Mouse (Mus musculus): ENCODE results near the gene Adamts1.

The Adamts1 gene

DNA sequence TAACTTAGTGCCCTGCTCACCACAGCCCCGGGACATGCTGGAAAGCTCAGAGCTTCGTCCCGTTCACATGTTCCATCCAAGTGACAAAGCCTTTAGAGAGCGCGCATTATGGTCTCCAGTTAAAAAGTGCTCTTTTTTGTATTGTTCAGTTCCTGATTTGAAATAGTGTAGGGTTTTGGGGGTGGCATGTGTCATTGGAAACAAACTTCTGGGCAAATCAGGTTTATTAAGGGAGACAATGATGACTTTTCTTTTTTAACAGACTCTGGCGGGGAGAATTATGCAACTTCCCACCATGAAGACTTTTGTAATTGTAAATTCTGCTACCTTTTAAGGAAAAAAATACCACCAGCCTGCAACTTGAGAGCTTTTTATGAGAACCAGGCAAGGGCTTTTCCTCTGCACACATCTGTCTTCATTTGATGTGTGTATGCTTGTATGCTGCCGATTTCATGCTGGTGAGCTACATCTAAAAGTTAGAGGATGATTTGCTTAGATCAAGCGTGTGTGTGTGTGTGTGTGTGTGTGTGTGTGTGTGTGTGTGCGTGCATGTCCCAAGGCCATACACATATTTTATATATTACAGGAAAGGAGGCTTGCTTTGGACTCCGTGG, 40.8 kb downstream of the Adamts1 start:
- no peak for DNase-seq

DNA sequence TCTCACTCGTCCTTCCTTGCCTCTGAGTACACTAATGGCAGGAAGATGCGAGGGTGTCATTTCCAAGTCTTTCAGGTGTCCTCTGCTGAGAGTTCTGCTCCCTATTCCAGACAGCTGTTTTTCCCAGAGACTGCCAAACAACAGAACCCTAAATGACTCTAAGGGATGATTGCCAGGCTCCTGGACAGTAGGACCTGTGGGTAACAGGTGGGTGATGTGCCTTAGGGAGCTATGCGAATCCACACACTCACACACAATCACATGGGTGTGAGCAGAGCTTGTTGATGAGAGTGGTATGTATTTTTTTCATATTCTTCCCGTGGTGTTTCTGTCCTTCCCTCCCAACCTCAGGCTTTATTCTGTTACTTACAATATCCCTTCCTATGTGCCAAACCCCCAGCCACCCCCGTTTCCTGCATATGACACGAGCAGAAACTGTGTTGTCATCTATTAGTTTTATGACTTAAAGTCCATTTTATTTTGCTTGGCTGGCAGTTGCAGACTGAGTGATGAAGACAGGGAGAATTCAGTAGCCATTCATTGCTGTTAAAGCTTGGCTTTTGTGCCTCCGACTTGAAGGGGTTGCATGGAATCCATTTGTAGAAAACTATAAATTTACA, 41.8 kb downstream of the Adamts1 start:
- DNase-seq, result no peak

DNA sequence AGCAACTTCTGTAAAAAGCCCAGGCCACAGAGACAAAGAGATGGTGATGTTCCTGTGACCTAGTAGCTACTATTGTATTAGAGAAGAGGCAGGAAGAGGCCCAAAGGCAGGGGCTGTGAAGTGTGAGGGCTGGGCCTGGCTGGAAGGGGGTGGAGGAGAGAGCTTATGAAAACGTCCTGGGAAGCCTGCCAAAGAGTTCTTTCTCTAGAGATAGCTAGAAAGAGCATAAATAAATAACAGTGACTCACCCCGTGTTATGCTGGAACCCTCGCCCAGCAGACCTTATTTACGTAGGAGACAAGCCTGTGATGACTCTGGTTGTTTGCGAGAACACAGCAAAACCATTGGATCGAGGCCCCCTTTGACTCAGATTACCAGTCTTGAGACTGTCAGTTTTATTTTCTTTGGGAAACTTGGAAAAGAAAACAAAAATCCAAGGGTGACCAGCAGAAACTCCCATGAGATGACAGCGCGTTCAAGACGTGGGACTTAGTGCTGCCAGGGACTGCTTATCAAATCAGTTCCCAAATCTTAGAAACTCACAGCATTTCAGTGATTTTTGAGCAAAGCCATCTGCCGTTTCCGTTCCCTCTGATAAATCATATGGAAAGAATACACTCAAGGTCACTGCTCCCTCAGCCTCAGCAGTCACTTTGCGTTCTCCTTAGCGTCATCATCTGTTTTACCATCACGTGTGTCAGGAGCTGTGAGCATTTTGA, 46.7 kb downstream of the Adamts1 start:
- peak; percentile 89 for DNase-seq

DNA sequence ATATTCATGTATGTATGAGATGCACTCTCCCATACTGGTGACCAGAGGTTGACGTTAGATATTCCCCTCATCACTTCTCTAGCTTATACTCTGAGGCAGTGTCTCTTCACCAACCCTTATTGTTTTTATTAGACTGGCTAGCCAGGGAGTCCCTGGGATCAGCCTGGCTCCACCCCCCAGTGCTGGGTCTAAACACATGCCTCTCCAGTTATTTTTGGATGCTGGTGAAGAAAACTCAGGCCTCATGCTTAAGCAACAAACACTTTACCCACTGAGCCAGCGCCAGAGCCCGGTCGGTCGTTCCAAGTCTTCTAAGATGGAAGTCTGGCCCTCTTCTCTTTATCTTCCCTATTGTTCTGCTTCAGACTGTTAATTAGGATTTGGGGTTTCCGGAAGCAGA, 53.6 kb downstream of the Adamts1 start:
- peak; percentile 61 for DNase-seq

DNA sequence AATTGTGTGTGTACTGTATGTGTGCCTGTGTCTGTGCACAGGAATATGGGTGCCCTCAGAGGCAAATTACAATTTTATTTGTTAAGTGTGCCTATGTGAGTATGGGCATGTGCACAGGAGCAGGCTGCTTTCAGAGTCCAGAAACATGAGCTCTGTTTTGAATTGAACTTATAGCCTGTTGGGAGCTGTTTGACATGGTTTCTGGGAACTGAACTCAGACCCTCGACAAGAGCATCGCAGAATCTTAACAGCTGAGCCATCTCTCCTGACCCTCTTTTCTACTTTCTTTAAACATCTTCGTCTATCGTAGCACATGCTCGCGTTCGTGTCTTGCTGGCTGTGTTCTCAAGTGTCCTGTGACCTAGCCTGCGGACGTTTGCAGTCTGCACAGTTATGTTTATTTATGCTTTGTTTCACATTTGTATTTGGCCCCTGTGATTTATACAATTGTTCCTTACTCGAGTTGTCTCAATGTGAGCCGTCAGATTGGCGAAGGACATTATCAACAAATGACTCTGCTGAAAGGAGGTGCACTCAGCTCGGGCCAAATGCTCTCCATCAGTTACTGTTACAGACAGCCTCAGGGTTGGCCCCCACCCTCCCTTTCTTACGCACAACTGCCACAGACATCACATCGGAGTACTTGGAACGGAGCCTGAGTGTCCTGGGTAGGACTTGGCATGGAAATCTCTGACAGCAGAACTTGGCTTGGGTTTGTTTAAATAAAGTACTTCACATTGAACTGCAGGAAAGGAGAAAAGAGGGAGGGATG, 55.1 kb downstream of the Adamts1 start:
- DNase-seq, result peak; percentile 90

DNA sequence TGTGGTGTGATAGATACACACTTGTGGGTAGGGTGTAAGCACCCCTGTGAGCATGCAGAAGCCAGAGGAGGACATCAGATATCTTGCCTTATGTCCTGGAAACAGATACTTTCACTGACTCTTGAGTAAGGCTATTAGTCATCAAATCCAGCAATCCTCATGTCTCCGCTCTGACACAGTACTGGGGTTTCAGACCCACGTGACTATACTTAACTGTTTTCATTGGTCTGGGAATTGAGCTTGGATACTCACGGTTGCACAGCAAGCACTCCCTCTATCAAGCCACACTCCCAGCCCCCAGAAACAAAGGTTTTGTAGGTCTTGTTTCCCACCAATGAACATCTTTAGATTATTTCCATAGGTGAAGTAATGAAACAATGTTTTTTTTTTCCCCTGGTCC, 56.5 kb downstream of the Adamts1 start:
- no peak for DNase-seq
